Mouse (Mus musculus) neural tube, embryonic 10.5 days (tissue): Measurements from ENCODE around the gene Fam187a.

Experiments used
- DNase-seq: peaks from one replicate; pipeline ENCODE4 v3.0.0-alpha.2; 2017; ENCODE audit warnings: low spot score; ENCODE audit errors: extremely low spot score

Fam187a gene

DNA sequence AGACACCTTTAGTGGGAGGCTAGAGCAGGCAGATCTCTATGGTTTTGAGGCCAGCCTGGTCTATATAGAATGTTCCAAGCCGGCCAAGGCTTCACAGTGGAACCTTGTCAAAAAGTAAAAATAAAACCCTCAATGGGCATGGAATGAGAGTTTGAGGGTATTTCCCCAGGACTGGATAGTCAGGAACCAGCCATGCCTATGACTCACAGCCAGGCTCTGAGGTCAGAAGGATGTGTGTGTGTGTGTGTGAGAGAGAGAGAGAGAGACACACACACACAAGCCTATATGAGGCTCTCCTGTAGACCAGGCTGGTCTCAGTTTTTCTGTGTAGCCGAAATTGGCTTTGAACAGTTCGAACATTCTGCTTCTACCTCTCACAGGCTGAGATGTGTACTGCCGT is 9.7 kb downstream of the Fam187a start:
- DNase-seq = no peak

DNA sequence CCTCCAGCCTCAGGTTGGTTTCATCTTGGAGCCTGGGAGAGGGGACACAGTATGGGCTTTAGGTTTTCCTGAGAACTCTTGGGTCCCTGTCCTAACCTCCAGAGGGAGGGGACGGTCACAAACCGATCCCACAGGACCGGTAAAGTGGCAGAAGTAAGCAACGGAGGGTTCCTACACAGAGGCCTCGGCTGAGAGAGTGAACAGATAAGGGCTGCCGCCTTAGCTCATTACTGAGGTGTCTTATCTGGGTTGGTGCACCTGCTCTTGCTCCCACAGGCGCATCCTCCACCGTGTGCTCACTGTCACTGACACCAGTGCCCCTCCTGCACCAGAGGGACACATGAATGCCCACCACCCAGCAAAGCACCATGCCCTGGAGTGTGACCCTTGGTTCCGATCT is 10.8 kb downstream of the Fam187a start:
- DNase-seq = no peak

GRCm38 (mm10) chr11:102896641-102897040 is 11.7 kb downstream of the Fam187a start:
- no peak for DNase-seq

- no peak for DNase-seq
These were observed 13.4 kb downstream of the Fam187a start for GRCm38 (mm10) chr11:102898408-102898807.

- DNase-seq = peak; percentile 87
These were observed 15.8 kb downstream of the Fam187a start, which contains the start of gene Gfap for GRCm38 (mm10) chr11:102900763-102901162. Gfap (minus strand) TSS chr11:102900912.

- DNase-seq = no peak
These were observed 16.2 kb downstream of the Fam187a start for GRCm38 (mm10) chr11:102901199-102901598.

GRCm38 (mm10) chr11:102902107-102902506 is 17.1 kb downstream of the Fam187a start:
- no peak for DNase-seq

DNA sequence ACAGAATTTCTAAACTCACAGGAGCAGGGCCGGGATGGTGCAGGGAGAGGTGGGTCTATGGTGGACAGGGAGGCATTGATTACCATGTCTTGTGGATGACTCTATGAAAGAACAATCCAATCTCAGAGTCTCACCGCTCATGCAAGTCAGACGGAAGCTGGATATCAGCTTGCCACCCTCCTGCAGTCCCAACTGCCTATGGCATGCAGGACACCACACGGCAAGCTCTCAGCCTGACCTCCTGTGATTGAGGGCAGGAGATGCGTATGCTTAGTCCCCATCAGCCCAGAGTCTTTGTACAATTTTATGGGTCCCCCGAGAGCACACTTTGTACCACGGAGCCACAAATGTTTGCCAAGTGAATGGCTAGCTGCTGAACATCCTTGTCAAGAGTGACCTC is 18.7 kb downstream of the Fam187a start:
- DNase-seq = no peak

- DNase-seq = no peak
These were observed 26.4 kb downstream of the Fam187a start for GRCm38 (mm10) chr11:102911376-102911775.

DNA sequence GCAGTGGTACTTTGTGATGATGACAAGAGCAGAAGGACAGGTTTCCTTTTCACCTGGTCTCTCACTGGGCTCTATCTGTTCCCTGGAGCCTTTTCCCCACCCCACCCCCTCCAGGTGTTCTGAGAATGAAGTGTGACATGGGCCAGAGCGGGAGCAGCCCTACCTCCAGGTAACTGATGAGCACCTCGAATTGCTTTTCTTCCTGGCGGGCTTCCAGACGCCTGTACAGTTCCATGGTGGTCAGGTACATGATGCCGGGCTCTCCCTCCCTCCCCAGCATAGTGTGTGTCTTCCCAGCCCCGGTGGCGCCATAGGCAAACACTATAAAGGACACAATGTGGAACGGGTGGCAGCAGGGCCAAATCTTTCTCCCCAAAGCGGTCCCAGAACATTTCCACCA is 30.4 kb downstream of the Fam187a start:
- DNase-seq = no peak

DNA sequence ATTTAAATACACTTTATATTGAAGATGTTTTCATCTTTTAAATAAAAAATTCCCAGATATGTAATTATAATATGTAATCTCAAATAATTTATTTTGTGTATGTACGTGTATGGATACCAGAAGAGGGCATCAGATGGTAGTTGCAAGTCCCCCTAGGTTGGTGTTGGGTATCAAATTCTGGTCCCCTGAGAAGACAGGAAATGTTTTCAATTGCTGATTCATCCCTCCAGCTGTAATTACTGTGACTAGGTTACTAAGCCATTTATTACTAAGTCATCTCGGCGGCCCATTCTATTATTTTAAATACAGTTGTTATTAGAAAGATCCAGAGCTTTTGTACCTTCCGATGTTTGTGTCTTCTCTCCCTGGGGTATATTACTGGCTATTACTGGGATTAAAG is 33.1 kb downstream of the Fam187a start:
- DNase-seq = no peak

GRCm38 (mm10) chr11:102921491-102921890 is 36.5 kb downstream of the Fam187a start:
- no peak for DNase-seq

DNA sequence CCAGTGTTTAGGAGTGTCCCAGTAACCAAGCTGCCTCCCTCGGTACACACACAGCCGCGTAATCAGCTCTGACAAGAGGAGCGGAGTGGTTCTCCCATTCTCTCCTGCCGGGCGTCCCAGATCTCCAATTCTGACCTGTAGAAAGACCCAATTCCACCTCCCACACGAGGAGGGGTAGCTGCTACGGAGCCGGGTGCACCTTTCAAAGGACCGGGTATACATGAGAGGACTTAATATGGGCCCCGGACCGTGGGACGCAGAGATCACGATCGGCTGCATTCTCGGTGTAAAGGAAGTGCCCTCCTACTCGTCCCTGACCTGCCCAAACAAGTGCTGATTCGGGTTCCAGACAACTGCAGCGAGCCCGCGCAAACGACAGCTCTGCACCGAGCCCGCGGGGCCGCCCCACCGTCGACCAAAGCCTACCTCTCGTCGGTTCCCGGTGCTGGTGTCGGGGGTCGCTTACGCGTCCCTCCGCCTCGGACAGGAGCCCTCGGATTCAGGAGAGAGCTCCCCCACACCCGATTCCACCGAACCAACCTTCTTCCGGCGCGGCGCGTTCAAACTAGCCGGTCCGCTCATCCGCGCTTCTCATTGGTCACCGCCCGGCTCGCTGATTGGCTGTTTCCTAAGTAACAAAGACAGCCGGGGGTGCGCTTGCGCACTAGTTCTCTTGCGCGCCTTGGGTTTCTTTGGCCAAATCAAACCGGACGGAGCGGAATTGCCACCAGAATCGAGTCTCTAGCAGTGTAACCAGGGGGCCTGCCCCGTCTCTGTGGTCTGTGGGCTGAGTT is 39.8 kb downstream of the Fam187a start, which contains the start of gene Kif18b:
Gene Kif18b, minus strand, starts transcription at position 568 of the 794 bp plus-strand sequence.
- DNase-seq = peak; percentile 96

GRCm38 (mm10) chr11:102925351-102925717 is 40.4 kb downstream of the Fam187a start:
- no peak for DNase-seq

GRCm38 (mm10) chr11:102930672-102931071 is 45.7 kb downstream of the Fam187a start:
- no peak for DNase-seq

DNA sequence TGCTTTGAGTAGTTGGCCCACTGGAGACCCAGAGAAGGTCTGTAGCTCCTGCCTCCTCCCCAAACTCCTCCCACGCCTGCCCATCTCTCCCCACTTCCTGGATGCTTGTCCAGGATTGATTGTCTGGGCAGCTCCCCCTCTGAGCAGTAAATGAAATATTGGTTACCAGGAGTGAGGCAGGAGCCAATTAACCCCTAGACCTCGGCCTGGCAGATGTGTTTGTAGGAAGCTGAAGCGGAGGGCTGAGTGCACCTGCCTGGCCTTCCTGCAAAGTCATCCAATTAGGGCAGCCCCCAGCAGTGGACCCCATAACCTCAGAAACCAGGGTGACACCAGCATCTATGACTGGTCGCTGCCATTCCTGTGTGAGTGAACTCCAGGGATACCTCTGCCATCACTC is 51.3 kb downstream of the Fam187a start:
- peak; percentile 40 for DNase-seq
